Mouse (Mus musculus) heart, embryonic 14.5 days (tissue): ENCODE measurements at regions not wholly inside any gene's neighbourhood (a gene's known extent, or its start where the extent isn't known, plus 50 kb on each side); places are given as distances from the start of the nearest gene placed in this dataset.

Source experiments
- ATAC-seq: fragments of 200-750 bp; cut with Nextera tagmentation; 2 replicates; pipeline ENCODE4 v1.8.0; 2017; ENCODE audit warnings: low read depth, moderate TSS enrichment; ENCODE audit not compliant: insufficient number of reproducible peaks, insufficient read depth, low FRiP score
- H3K27ac ChIP-seq, 2 experiments: fragments of 200-500 bp in 1 of 2; fragments of 300-500 bp in 1 of 2; sonication (generic) in 1 of 2; replicated peaks in 1 of 2; 2 replicates each; pipeline ENCODE4 v1.5.1; 2012 to 2014; ENCODE audit warnings: low read depth in 2 of 2, low read length in 2 of 2, control low read depth in 1 of 2, mild to moderate bottlenecking in 1 of 2, mixed read lengths in 1 of 2; ENCODE audit not compliant: control insufficient read depth in 1 of 2, insufficient read depth in 1 of 2
- H3K27me3 ChIP-seq: fragments of 300-500 bp; sonication (generic); 2 replicates; pipeline ENCODE4 v1.6.1; 2014; ENCODE audit warnings: mild to moderate bottlenecking, low read length, control low read depth; ENCODE audit not compliant: control insufficient read depth, insufficient read depth
- H3K36me3 ChIP-seq: fragments of 300-500 bp; sonication (generic); 2 replicates; pipeline ENCODE4 v1.6.1; 2014; ENCODE audit warnings: mild to moderate bottlenecking, control low read depth, low read length, mixed read lengths; ENCODE audit not compliant: control insufficient read depth, insufficient read depth
- H3K4me1 ChIP-seq, 2 experiments: fragments of 200-500 bp in 1 of 2; fragments of 300-500 bp in 1 of 2; sonication (generic) in 1 of 2; 2 replicates each; pipeline ENCODE4 v1.6.1; 2012 to 2014; ENCODE audit warnings: low read length in 2 of 2, control low read depth in 1 of 2, mixed read lengths in 1 of 2; ENCODE audit not compliant: control insufficient read depth in 2 of 2, insufficient read depth in 2 of 2
- H3K4me2 ChIP-seq: fragments of 300-500 bp; sonication (generic); 2 replicates; pipeline ENCODE4 v1.6.1; 2014; ENCODE audit warnings: mild to moderate bottlenecking, low read length
- H3K4me3 ChIP-seq, 2 experiments: fragments of 200-500 bp in 1 of 2; fragments of 300-500 bp in 1 of 2; sonication (generic) in 1 of 2; 2 replicates each; pipeline ENCODE4 v1.5.1; 2012 to 2014; ENCODE audit warnings: low read length in 2 of 2, mild to moderate bottlenecking in 2 of 2, control low read depth in 1 of 2, low read depth in 1 of 2, moderate library complexity in 1 of 2; ENCODE audit not compliant: control insufficient read depth in 1 of 2, insufficient read depth in 1 of 2
- H3K9ac ChIP-seq: fragments of 300-500 bp; sonication (generic); 2 replicates; pipeline ENCODE4 v1.6.1; 2014; ENCODE audit warnings: mild to moderate bottlenecking, low read length
- H3K9me3 ChIP-seq: fragments of 300-500 bp; sonication (generic); 2 replicates; pipeline ENCODE4 v1.6.1; 2016; ENCODE audit warnings: low read length, control low read depth; ENCODE audit not compliant: control insufficient read depth
- WGBS: fragments of 180-500 bp; shearing (Covaris S2); extraction: QIAGEN DNeasy Blood & Tissue Kit; methylation state at CpG from one replicate; pipeline ENCODE4 v1.1.7; 2014; 5-methylcytosine and 5-hydroxymethylcytosine counted together

DNA sequence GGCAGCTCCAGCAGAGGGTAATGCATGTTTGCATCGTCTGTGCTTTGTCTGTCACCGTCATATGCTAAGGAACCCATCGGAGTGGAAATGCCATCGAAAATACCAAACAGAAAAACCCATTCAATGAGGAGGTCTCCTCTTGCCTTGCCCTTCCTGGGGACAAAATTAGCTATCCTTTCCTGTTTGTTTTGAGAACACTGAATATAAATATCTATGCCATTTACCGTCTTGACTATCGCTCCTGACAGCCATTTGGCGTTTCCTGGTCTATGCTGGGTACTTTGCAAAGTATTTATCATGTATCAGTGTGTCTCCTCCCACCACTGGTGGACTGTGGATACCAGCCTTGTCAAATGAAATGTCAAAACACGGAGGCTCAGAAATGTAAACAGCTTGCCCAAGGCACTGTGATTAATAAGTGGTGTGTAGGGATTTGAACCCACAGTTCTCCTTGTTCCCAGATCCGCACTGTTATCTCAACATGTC is 239.2 kb upstream of the Tbx3 start:
- Histone ChIP-seq H3K27me3 (peaks cover 15% of the 10 kb centered on the region; the same call in 1 of the 2 replicates), H3K36me3 (no peaks in the 10 kb centered on the region), H3K4me3 (no peak overlapping the region), H3K4me1 (no peaks in the 10 kb centered on the region), H3K9me3 (peaks cover 6% of the 10 kb centered on the region; the same call in 1 of the 2 replicates), H3K9ac (no peak overlapping the region), H3K4me2 (no peak overlapping the region), H3K27ac (no peak overlapping the region)
- WGBS: 75% methylated on average over 9 of the region's 9 CpGs
- no peak for ATAC-seq

DNA sequence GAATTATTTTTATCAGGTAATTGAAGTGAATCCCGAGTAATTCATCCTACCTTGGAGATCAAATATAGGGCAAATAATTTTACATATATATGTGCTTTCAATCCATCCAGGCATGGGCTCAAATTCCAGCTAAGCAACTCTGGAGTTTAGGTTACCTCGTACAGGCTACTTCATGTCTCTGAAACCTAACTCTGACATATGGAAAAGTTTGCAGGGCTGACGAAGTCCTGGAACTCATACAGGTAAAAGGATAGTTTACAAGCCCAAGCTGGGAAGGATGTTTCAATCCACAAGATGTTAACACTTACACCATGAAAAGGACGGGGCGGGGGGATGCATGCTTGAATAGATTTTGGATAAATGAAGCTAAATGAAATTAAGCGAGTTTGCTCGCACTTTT is 235.9 kb upstream of the Tbx3 start:
- ATAC-seq: no peak
- H3K4me1 ChIP-seq: no peaks in the 10 kb centered on the region

DNA sequence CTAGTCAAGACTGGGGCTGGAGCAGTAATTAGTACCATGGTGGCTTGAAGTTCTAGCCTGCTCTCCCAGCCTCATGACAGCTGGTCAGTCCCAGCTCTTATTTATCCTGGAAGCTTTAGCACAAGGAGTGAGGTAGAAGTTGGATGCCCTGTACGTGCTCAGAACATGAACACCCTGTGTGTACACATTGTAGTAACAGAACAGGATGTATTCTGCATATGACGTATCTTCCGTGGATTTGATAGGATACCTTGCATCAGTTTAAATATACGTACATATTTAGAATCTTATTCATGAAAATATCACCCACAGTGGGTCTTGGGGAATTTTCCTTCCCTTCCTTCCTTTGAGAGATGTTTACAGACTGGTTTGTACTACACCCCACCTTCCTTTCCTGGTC is 222.0 kb upstream of the Tbx3 start:
- no peaks in the 10 kb centered on the region for H3K36me3 ChIP-seq
- H3K4me3 ChIP-seq: no peak overlapping the region
- no peak overlapping the region; the same call in 1 of the 2 replicates for H3K4me2 ChIP-seq
- peaks cover 10 to 13% of the 10 kb centered on the region in 2 experiments for H3K4me1 ChIP-seq
- H3K27ac ChIP-seq: no peak overlapping the region
- H3K27me3 ChIP-seq: no peaks in the 10 kb centered on the region
- H3K9me3 ChIP-seq: no peaks in the 10 kb centered on the region
- WGBS: 87% methylated on average over 4 of the region's 4 CpGs
- no peak overlapping the region for H3K9ac ChIP-seq
- ATAC-seq: no peak

More for the DNA sequence above, 235.9 kb upstream of the Tbx3 start:
- Histone ChIP-seq H3K9ac (no peak overlapping the region), H3K27ac (no peak overlapping the region), H3K27me3 (peaks cover 12% of the 10 kb centered on the region; the same call in 1 of the 2 replicates), H3K4me2 (no peak overlapping the region), H3K9me3 (0 out of 2 replicates have a peak, but pooled peaks cover 2% of the 10 kb centered on the region), H3K4me3 (no peak overlapping the region), H3K36me3 (no peaks in the 10 kb centered on the region)
- WGBS: 65% methylated on average over 7 of the region's 7 CpGs

DNA sequence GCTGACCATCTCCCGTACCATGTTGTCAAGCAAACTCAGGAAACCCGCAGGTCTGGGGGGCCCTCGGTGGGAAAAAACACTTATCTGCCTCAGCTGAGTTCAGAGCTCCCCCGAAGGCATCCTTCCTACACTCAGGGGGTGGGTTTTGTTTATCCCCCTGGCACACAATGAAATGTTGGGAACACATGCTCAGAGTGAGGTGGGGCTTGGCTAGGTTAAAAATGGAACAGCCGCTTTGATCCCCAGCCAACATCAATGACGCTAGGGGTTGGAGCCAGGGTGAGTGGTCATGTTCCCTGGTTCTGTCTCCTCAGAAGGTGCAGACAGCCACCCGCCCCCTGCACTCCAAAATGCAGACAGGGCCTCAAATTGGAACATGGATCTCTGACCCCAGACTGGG is 221.3 kb upstream of the Tbx3 start:
- Histone ChIP-seq H3K4me1 (peaks cover 10 to 13% of the 10 kb centered on the region in 2 experiments), H3K27ac (peak overlapping the region; percentile 6 to 53; a peak in 3 of 4 replicates), H3K27me3 (no peaks in the 10 kb centered on the region), H3K4me2 (peak overlapping the region; percentile 50), H3K4me3 (no peak overlapping the region), H3K36me3 (no peaks in the 10 kb centered on the region), H3K9ac (no peak overlapping the region), H3K9me3 (no peaks in the 10 kb centered on the region)
- peak; percentile 68 for ATAC-seq
- WGBS: 10% methylated on average over 7 of the region's 7 CpGs

DNA sequence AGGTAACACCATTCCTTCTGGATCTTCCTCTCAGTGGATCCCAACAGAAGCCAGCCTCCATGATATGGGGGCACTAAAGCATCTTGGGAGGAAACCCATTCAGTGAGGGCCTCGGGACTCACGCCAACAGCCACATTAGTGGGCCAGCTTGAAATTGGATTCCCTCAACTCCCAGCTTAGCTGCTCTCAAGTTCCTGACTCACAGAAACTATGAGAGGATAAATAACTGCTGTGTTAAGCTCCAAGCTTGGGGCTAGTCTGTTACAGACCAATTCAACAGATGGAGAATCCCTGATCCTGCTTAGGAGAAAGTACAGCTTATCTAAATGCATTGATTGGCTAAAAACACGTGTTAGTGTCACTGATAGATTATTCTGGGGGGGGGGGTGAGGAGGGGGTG is 210.7 kb upstream of the Tbx3 start:
- Histone ChIP-seq H3K36me3 (no peaks in the 10 kb centered on the region), H3K9me3 (no peaks in the 10 kb centered on the region), H3K9ac (no peak overlapping the region), H3K27ac (no peak overlapping the region), H3K4me3 (no peak overlapping the region), H3K4me2 (no peak overlapping the region), H3K4me1 (no peaks in the 10 kb centered on the region; a peak in 1 of 4 replicates), H3K27me3 (no peaks in the 10 kb centered on the region)
- ATAC-seq: no peak
- 67% methylated on average over 3 of the region's 3 CpGs for WGBS

DNA sequence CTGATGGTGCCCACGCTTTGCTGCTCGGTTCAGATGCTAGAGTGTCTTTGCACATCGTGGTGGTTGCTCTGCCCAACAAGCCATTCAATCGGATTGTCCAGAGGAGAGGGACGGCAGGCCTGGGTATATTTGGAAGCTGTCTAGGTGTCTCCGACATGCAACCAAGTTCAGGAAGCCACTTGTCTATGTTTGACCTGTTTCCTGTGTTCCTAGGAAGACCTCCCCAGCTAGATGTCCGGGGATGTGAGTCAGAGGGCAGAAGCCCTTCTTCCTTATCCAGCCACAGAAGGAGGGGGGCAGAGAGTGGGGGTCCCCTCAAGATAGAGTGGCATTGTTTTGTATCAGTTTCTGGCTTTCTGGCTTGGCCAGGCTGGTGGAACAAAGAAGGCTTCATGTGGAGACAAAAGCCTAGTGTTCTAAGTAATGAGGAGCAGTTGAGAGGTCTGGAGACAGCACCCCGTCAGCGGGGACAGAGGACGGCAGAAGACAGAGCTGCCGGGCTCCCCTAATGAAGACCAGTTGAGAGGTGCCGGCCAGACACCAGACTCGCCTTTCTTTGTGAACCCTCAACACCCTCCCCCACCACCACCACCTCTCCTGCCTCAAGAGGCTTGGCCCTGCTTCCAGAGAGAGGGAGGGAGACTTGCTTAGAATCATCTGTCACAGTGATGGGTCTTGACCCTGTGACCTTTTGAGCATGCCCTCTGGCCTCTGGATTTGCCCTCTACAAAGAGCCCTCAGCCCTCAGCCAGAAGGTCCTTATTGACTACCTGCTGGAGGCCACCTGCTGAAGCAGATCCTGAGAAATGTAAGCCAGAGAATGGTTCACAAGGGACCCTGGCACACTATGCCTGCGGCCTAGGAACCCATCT is 207.6 kb upstream of the Tbx3 start:
- no peak overlapping the region for H3K9ac ChIP-seq
- no peak for ATAC-seq
- no peaks in the 10 kb centered on the region; a peak in 1 of 4 replicates for H3K4me1 ChIP-seq
- no peaks in the 10 kb centered on the region for H3K9me3 ChIP-seq
- H3K27me3 ChIP-seq: no peaks in the 10 kb centered on the region
- no peaks in the 10 kb centered on the region for H3K36me3 ChIP-seq
- 50% methylated on average over 14 of the region's 14 CpGs for WGBS
- H3K4me3 ChIP-seq: no peak overlapping the region
- no peak overlapping the region for H3K4me2 ChIP-seq
- no peak overlapping the region for H3K27ac ChIP-seq

DNA sequence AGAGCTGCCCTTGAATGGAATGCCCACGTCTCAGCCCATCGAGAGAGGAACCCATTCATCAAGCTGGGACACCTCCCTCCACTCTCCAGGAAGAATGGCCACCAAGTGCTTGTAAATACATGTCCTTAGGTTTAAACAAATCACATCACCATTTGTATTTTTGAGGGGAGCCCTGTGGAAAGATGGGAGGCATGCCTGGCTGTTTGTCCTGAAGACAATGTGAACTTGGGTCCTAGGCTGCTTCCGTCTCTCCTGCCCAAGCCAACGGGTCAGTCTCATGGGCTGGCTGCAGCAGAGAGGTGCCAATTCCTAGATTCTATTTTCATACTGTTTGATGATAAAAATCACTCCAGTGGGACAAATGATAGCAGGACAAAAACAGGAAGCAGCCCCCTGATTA is 205.9 kb upstream of the Tbx3 start:
- Histone ChIP-seq H3K4me3 (no peak overlapping the region), H3K36me3 (no peaks in the 10 kb centered on the region), H3K27me3 (no peaks in the 10 kb centered on the region), H3K9me3 (no peaks in the 10 kb centered on the region), H3K9ac (no peak overlapping the region), H3K4me1 (no peaks in the 10 kb centered on the region; a peak in 1 of 4 replicates), H3K4me2 (no peak overlapping the region), H3K27ac (no peak overlapping the region)
- WGBS: 68% methylated on average over 4 of the region's 4 CpGs
- ATAC-seq: no peak
